Comparison of ENCODE assay signal across 16 mouse cellular contexts in the genomic region with DNA sequence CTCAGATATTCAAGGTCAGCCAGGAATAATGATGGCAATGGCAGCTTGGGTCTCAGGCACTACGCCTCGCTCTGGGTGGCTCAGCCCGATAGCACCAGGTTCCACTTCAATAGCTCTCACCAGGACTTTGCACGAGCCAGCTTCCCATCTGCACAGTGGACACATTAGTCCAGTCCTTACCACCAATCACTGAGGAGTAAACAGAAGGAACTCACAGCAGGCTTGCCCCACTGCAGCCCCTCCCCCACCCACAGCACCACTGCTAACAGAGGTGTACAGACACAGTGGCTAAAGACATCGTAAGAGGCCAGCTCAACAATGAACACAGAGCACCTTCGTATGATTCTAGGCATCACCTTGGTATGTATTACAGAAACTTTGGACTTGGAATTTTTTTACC.
DNase-seq lines count a peak whose midpoint lies in the region; ATAC-seq lines count a peak whose summit lies in the region.
"Had no signal": no experiment of that assay in that cellular context is flagged by ENCODE, and none has a peak within 500 bp of the region (broad histone marks: within the 10 kb centered on the region; RNA-seq: fewer than 3 reads in every experiment).

No protein-coding gene starts in this region.

- DNase-seq in midbrain, embryonic 14.5 days = no peak
- no peak for DNase-seq in liver, embryonic 11.5 days (ENCODE audit: low spot score)
- no peak for DNase-seq in testis, postnatal 14 days (ENCODE audit: low spot score)
- DNase-seq: embryo, embryonic 11 days; gastrocnemius, postnatal 25 days; heart, postnatal 10 days; layer of hippocampus, postnatal 36 days; right cerebral cortex, postnatal 14 days had no signal

- no peaks in the 10 kb centered on the region for H3K36me3 ChIP-seq in hindbrain, embryonic 13.5 days
- H3K36me3 ChIP-seq in hindbrain, embryonic 12.5 days = no peaks in the 10 kb centered on the region
- no peaks in the 10 kb centered on the region for H3K36me3 ChIP-seq in midbrain, embryonic 15.5 days (replicated peaks)
- no peaks in the 10 kb centered on the region for H3K36me3 ChIP-seq in midbrain, embryonic 14.5 days (ENCODE audit: control insufficient read depth, insufficient read depth, low read length)
- no peaks in the 10 kb centered on the region for H3K36me3 ChIP-seq in kidney, embryonic 16.5 days (ENCODE audit: insufficient read depth, low read length)
- H3K36me3 ChIP-seq in liver, embryonic 11.5 days (ENCODE audit: control insufficient read depth, insufficient read depth, low read length) = no peaks in the 10 kb centered on the region
- H3K36me3 ChIP-seq: embryonic facial prominence, embryonic 15.5 days; forebrain, embryonic 10.5 days had no signal

- H3K9ac ChIP-seq in hindbrain, embryonic 13.5 days = no peak overlapping the region
- H3K9ac ChIP-seq in hindbrain, embryonic 12.5 days = no peak overlapping the region
- H3K9ac ChIP-seq in midbrain, embryonic 15.5 days = no peak overlapping the region
- H3K9ac ChIP-seq in midbrain, embryonic 14.5 days (replicated peaks; ENCODE audit: low read length) = no peak overlapping the region
- no peak overlapping the region for H3K9ac ChIP-seq in kidney, embryonic 16.5 days (replicated peaks; ENCODE audit: low read length)
- H3K9ac ChIP-seq in liver, embryonic 11.5 days (ENCODE audit: low read depth, low read length) = no peak overlapping the region
- H3K9ac ChIP-seq: embryonic facial prominence, embryonic 15.5 days had no signal

- 67% methylated on average over 6 of the region's 6 CpGs for WGBS in hindbrain, embryonic 13.5 days
- WGBS in hindbrain, embryonic 12.5 days = 71% methylated on average over 6 of the region's 6 CpGs
- 66% methylated on average over 6 of the region's 6 CpGs for WGBS in midbrain, embryonic 15.5 days
- 72% methylated on average over 6 of the region's 6 CpGs for WGBS in midbrain, embryonic 14.5 days
- 67% methylated on average over 6 of the region's 6 CpGs for WGBS in kidney, embryonic 16.5 days
- WGBS in liver, embryonic 11.5 days = 82% methylated on average over 6 of the region's 6 CpGs

- H3K4me1 ChIP-seq in hindbrain, embryonic 13.5 days (replicated peaks) = peaks cover 34% of the 10 kb centered on the region
- H3K4me1 ChIP-seq in hindbrain, embryonic 12.5 days = peaks cover 16% of the 10 kb centered on the region
- peaks cover 3% of the 10 kb centered on the region; the same call in 1 of the 2 replicates for H3K4me1 ChIP-seq in midbrain, embryonic 15.5 days
- H3K4me1 ChIP-seq in midbrain, embryonic 14.5 days (ENCODE audit: control insufficient read depth, insufficient read depth, low read length) = 0 out of 2 replicates have a peak, but pooled peaks cover 12% of the 10 kb centered on the region
- H3K4me1 ChIP-seq in kidney, embryonic 16.5 days (ENCODE audit: insufficient read depth, low read length) = no peaks in the 10 kb centered on the region; the same call in 1 of the 2 replicates
- no peaks in the 10 kb centered on the region for H3K4me1 ChIP-seq in liver, embryonic 11.5 days (replicated peaks; ENCODE audit: control insufficient read depth, insufficient read depth, low read length)

- H3K4me2 ChIP-seq in hindbrain, embryonic 13.5 days = no peak overlapping the region
- no peak overlapping the region for H3K4me2 ChIP-seq in hindbrain, embryonic 12.5 days (replicated peaks)
- no peak overlapping the region for H3K4me2 ChIP-seq in midbrain, embryonic 15.5 days
- H3K4me2 ChIP-seq in midbrain, embryonic 14.5 days (ENCODE audit: low read length) = no peak overlapping the region
- H3K4me2 ChIP-seq in kidney, embryonic 16.5 days (replicated peaks; ENCODE audit: low read depth, low read length) = no peak overlapping the region
- no peak overlapping the region for H3K4me2 ChIP-seq in liver, embryonic 11.5 days
- H3K4me2 ChIP-seq: embryonic facial prominence, embryonic 15.5 days had no signal

- H3K27me3 ChIP-seq in hindbrain, embryonic 13.5 days = no peaks in the 10 kb centered on the region
- H3K27me3 ChIP-seq in hindbrain, embryonic 12.5 days = no peaks in the 10 kb centered on the region
- no peaks in the 10 kb centered on the region for H3K27me3 ChIP-seq in midbrain, embryonic 15.5 days (replicated peaks)
- H3K27me3 ChIP-seq in midbrain, embryonic 14.5 days (ENCODE audit: control insufficient read depth, insufficient read depth, low read length) = no peaks in the 10 kb centered on the region
- H3K27me3 ChIP-seq in kidney, embryonic 16.5 days (ENCODE audit: insufficient read depth, low read length) = no peaks in the 10 kb centered on the region
- H3K27me3 ChIP-seq in liver, embryonic 11.5 days (replicated peaks; ENCODE audit: control insufficient read depth, insufficient read depth, low read length) = 0 out of 2 replicates have a peak, but pooled peaks cover 2% of the 10 kb centered on the region

- peak; percentile 27; the same call in 1 of the 2 replicates for ATAC-seq in hindbrain, embryonic 13.5 days (ENCODE audit: low FRiP score)
- ATAC-seq in hindbrain, embryonic 12.5 days (ENCODE audit: low FRiP score) = no peak
- 0 out of 2 replicates have a peak, but pooled peaks have one; percentile 28 for ATAC-seq in midbrain, embryonic 15.5 days (replicated peaks)
- ATAC-seq in midbrain, embryonic 14.5 days (ENCODE audit: low FRiP score, low TSS enrichment) = no peak
- ATAC-seq in kidney, embryonic 16.5 days (ENCODE audit: low FRiP score, low TSS enrichment) = peak; percentile 72; the same call in 1 of the 2 replicates
- ATAC-seq in liver, embryonic 11.5 days (replicated peaks; ENCODE audit: low FRiP score) = peak; percentile 58; the same call in 1 of the 2 replicates
- ATAC-seq: inflammation-experienced regulatory T-cells, adult 6 months had no signal

- H3K27ac ChIP-seq in hindbrain, embryonic 13.5 days = no peak overlapping the region
- H3K27ac ChIP-seq in hindbrain, embryonic 12.5 days = no peak overlapping the region
- H3K27ac ChIP-seq in midbrain, embryonic 15.5 days = no peak overlapping the region
- no peak overlapping the region for H3K27ac ChIP-seq in midbrain, embryonic 14.5 days (replicated peaks; ENCODE audit: low read depth, low read length)
- H3K27ac ChIP-seq in kidney, embryonic 16.5 days (ENCODE audit: low read length) = no peak overlapping the region
- H3K27ac ChIP-seq in liver, embryonic 11.5 days (ENCODE audit: low read depth, low read length) = no peak overlapping the region
- H3K27ac ChIP-seq: embryonic facial prominence, embryonic 15.5 days had no signal

- H3K9me3 ChIP-seq in hindbrain, embryonic 13.5 days = no peaks in the 10 kb centered on the region
- H3K9me3 ChIP-seq in hindbrain, embryonic 12.5 days (replicated peaks) = no peaks in the 10 kb centered on the region
- no peaks in the 10 kb centered on the region for H3K9me3 ChIP-seq in midbrain, embryonic 15.5 days
- no peaks in the 10 kb centered on the region for H3K9me3 ChIP-seq in midbrain, embryonic 14.5 days (ENCODE audit: control insufficient read depth, low read length)
- no peaks in the 10 kb centered on the region for H3K9me3 ChIP-seq in kidney, embryonic 16.5 days (ENCODE audit: low read length)
- no peaks in the 10 kb centered on the region for H3K9me3 ChIP-seq in liver, embryonic 11.5 days (ENCODE audit: control insufficient read depth, low read length)
- H3K9me3 ChIP-seq: embryonic facial prominence, embryonic 15.5 days; forebrain, embryonic 10.5 days had no signal

- no peak overlapping the region for H3K4me3 ChIP-seq in hindbrain, embryonic 13.5 days
- no peak overlapping the region for H3K4me3 ChIP-seq in hindbrain, embryonic 12.5 days
- H3K4me3 ChIP-seq in midbrain, embryonic 15.5 days = no peak overlapping the region
- no peak overlapping the region for H3K4me3 ChIP-seq in midbrain, embryonic 14.5 days (replicated peaks; ENCODE audit: low read depth, low read length)
- H3K4me3 ChIP-seq in kidney, embryonic 16.5 days (ENCODE audit: low read length) = no peak overlapping the region
- no peak overlapping the region for H3K4me3 ChIP-seq in liver, embryonic 11.5 days (ENCODE audit: low read depth, low read length)
- H3K4me3 ChIP-seq: embryonic facial prominence, embryonic 15.5 days; forebrain, embryonic 10.5 days; myocyte had no signal

Comparison
In these comparisons a context has a peak if more than half of its experiments do, and no peak if none do; other contexts are left out.
1. ATAC-seq: peak in hindbrain, embryonic 13.5 days (single experiment), midbrain, embryonic 15.5 days (single experiment), kidney, embryonic 16.5 days (single experiment) and liver, embryonic 11.5 days (single experiment); none in hindbrain, embryonic 12.5 days (single experiment) and midbrain, embryonic 14.5 days (single experiment).